Mouse (Mus musculus) gonadal fat pad, adult 2 months (tissue): ENCODE results near the gene Bbox1. TPM values are rescaled to one million over a fixed set of nuclear protein-coding genes. Genes with fewer than 3 reads are reported as not detected.

Source experiments
- DNase-seq: peaks from one replicate; pipeline ENCODE4 v3.0.0-alpha.2; 2012; ENCODE audit warnings: low read depth
- polyA plus RNA-seq: library from polyadenylated mRNA; depleted of rRNA; stranded (reverse); fragments of >200 nt; gene quantifications from 2 replicates; pipeline ENCODE4 v1.2.3, GENCODE M21; 2012; rRNA removed

Bbox1 gene
- 1.3 and 1.6 TPM in 2 replicates for polyA plus RNA-seq

- DNase-seq, result peak; percentile 84
Observed at GRCm38 (mm10) chr2:110314509-110315155, at the start of gene Bbox1. Bbox1 (minus strand) TSS chr2:110314560.

- DNase-seq, result no peak
Observed at GRCm38 (mm10) chr2:110363855-110364254, 49.5 kb upstream of the Bbox1 start.

- DNase-seq, result no peak
Observed at GRCm38 (mm10) chr2:110362432-110363283, 48.3 kb upstream of the Bbox1 start, which contains the start of gene Fibin. Fibin (minus strand) TSS chr2:110363183.

GRCm38 (mm10) chr2:110353302-110353970 is 39.1 kb upstream of the Bbox1 start:
- DNase-seq, result no peak

- no peak for DNase-seq
Observed at GRCm38 (mm10) chr2:110351843-110352251, 37.5 kb upstream of the Bbox1 start.

DNA sequence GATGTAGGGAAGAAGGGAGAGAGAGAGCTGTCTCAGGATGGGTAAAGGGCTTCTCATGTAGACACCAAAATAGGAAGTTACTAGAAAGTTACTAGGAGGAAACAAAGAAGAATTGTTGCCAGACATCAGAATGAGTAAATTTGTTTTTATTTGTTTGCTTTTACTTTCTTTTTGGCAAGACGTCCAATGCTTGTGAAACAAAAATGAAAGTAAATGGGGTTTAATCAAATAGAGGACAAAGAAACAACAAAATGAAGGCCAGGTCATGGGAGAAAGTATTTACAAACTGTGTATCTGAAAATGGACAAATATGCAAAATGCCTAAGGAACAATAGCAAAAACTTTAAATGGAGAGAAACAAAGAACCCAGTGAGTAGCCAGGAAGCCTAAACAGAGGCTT is 37.0 kb upstream of the Bbox1 start:
- no peak for DNase-seq

GRCm38 (mm10) chr2:110328953-110329352 is 14.6 kb upstream of the Bbox1 start:
- DNase-seq, result no peak

DNA sequence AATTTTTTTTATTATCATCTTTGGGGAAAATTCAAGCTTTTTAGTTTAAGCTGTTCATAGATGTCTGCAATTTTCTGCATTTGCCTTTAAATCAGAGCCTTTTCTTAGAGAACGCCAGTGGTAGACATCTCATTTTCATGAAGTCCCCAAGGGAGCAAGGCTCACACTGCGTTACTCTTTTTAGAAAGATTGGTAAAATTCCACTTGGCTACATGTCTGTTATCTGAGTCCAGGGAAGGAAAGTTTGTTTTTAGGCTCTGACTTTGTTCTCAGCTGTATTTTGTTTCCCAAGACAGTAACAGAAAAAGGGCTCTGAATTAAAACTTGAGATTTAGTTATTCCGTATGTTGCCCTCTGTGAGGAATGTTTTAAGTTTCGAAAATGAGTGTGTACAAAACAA is 5.6 kb upstream of the Bbox1 start:
- no peak for DNase-seq

DNA sequence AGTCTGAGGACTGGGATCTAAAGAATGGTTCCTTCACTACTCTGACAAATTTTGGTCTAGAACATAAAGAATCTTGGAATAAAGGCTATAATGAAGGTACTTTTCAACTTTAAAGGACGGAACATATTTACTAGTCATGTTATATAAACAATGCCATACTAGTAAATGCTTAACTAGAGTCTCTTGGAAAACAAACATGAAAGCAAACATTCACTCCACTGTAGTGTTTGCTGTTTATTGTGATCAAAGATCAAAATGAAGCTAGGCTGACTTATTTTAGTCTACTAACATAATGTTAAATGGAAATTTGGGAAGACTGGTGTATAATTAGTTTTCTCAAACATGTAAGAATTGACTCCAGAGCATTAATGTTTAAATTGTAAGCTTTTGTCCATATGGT is 4.9 kb upstream of the Bbox1 start:
- DNase-seq, result no peak

DNA sequence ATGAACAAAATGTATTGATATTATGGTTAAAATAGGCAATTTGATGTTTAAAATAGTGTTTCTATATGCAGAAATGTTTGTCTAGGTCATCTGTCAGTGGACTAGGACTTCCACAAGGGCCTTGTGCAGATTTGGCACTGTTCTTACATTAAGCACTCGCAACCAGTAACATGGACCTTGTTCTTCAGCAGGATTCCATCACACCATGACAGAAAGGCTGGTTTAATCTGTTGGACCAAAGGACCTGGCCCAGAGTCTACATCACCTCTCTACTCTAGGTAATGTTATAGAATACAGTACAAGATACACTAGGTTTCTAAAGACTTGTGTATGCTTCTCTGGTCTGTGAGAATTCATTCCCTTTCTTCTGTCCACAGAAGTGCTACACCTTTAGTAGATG is 4.4 kb upstream of the Bbox1 start:
- no peak for DNase-seq

GRCm38 (mm10) chr2:110316116-110316883 is 1.9 kb upstream of the Bbox1 start:
- DNase-seq, result no peak

DNA sequence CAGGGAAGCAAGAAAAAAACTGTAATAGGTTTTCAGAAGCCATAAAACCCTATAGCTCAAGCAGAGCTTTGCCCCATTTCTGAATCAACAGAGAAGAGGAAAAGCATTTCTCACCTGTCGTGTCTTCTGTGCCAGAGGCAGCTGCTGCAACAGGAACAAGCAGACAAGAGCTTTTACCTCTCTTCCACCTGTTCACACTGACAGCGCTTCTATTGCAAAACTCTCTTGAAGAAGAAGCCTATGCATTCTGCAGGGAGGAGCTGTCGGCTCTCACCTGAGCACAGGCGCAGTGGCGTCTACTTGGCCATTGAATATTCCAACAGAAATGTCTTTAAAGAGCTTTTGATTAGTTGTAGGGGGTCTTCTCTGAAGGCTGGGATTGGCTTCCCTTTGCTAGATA is 286 bp downstream of the Bbox1 start:
- DNase-seq, result peak; percentile 61

- DNase-seq, result no peak
Observed at GRCm38 (mm10) chr2:110313305-110313824, 995 bp downstream of the Bbox1 start.

GRCm38 (mm10) chr2:110305358-110306283 is 8.7 kb downstream of the Bbox1 start:
- no peak for DNase-seq

DNA sequence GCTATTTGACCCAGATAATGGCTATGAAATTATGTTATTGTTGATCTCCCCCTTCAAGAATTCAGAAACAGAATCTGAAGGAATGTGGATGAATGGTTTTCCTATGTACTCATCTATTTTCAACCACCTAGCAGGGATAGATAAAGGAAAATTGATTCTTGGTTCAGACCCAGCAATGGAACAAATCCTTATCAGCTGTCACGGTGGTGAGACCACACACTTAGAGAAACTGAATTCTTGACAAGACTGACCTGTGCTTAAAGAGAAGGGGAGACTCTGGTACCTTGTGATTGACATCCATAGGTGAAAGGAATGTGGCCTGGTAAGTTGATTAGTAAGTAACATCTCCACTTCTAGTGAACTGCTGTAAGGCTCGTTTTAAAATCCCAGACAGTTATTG is 12.1 kb downstream of the Bbox1 start:
- no peak for DNase-seq

DNA sequence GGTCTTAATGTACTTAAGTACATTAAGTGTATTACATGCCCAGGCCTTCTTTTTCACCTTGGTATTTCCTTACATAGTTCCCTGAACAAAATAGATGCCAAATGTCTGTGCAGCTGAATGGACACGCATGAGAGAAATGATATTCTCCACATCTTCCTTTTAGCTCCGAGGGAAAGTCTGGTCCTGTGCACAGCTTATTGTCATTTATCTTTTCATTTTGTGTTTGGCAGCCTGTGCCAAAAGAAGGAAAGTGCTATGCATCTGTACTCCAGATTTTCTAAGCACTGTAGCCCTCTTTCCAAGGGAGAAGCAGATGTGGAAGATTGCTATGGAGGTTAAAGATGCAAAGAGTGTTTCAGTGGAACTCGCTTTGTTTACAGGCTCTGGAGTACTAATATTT is 13.0 kb downstream of the Bbox1 start:
- DNase-seq, result no peak

DNA sequence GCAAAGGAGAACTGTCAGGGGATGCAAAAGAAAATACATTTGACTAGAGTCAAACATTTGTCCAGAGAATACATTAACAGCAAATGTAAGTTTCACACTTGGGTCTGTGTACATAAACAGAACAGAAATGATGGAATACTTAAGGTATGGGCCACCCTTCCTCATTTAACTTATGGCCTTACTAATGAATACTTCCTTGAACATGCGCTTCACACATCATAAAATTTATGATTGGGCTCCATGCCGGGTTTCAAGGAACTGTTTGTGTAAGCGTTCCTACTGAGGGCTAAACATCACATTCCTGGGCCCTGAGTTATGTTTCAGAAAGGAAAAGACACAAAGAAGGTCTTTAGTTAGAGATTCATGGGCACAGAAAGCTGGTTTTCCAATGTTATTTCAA is 19.4 kb downstream of the Bbox1 start:
- no peak for DNase-seq

- DNase-seq, result no peak
Observed at GRCm38 (mm10) chr2:110287959-110288358, 26.4 kb downstream of the Bbox1 start.

DNA sequence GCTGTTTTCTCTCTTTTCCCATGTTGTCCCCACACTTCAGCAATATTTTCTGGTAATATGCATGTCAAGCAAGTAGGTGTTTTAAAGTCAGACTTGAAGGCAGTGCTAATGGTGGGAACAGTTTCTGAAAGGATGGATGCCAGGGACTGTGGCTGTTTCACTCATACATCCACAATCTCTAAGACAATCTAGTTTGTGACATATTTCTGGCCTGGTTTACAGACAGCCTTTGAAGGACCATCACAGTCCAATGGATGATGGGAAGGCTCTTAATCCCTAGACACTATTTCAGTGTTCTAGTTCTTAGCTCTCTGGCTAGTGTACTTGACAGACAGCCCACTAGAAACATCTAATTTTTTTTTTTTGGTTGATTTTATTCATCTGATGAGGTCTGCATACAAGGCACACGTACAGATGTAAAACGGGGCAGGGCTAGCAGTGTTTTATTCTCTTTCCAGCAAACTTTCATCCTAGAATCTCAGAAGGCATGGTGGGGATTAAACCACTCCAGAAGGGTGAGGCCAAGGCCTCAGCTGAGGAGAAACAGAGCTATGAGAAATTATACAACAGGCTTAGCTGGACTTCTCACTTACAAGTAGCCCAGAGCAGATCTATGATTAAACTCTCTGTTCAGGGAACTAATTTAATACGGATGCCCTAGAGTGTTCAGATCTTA is 28.4 kb downstream of the Bbox1 start:
- DNase-seq, result no peak

DNA sequence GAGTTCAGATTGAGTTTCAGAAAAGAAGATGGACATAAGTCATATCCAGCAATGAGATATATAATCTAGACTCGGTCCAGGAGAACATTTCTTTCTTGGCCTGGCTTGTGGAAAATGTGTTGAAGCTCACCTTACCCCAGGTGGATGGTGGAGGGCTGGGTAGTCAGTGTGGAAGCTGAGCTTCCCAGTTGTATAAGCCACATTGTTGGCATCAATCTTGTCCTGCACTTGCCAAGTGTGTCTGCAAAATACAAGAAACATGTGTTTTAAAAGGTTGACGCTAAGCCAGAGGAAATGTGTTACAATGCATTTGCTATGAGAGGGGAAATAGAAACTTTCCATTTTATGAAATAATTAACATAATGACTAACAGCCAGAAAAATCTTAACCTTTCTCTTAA is 38.9 kb downstream of the Bbox1 start:
- no peak for DNase-seq
